Mouse (Mus musculus) T-helper 2 cell (primary cell): ENCODE measurements around the gene Idh3g.

Experiments used
- in situ Hi-C: fragments of 300-600 bp; cut with MboI, MseI; formaldehyde crosslinking; loops from one replicate; pipeline ENCODE4 v1.15.1; 2025; ENCODE audit warnings: high pct_unique_total_duplicates

The Idh3g gene

GRCm38 (mm10) chrX:73786364-73787224 is at the start of gene Idh3g, which contains the start of gene Ssr4:
Idh3g (minus strand) TSS chrX:73786897.
Ssr4 (plus strand) TSS chrX:73787028.
- in situ Hi-C loops: no loop called here

GRCm38 (mm10) chrX:73835731-73836130 is 49.0 kb upstream of the Idh3g start:
- in situ Hi-C loops: no loop called here

- in situ Hi-C loops: no loop called here
These were observed 37.8 kb upstream of the Idh3g start, which contains the start of gene Pdzd4 for GRCm38 (mm10) chrX:73824185-73825151. Pdzd4 (minus strand) TSS chrX:73824969.

GRCm38 (mm10) chrX:73823747-73824146 is 37.0 kb upstream of the Idh3g start:
- in situ Hi-C loops: no loop called here

GRCm38 (mm10) chrX:73816596-73817314 is 30.1 kb upstream of the Idh3g start:
- in situ Hi-C loops: no loop called here

GRCm38 (mm10) chrX:73815072-73815471 is 28.4 kb upstream of the Idh3g start:
- in situ Hi-C loops: no loop called here

GRCm38 (mm10) chrX:73805814-73806213 is 19.1 kb upstream of the Idh3g start:
- in situ Hi-C loops: no loop called here

- in situ Hi-C loops: no loop called here
These were observed 11.8 kb upstream of the Idh3g start for GRCm38 (mm10) chrX:73798502-73798901.

GRCm38 (mm10) chrX:73797511-73797910 is 10.8 kb upstream of the Idh3g start:
- in situ Hi-C loops: no loop called here

- in situ Hi-C loops: loop anchor here (5.0 kb wide), 1 partner anchor 154 kb away; no protein-coding TSS in a partner anchor
These were observed 6.8 kb upstream of the Idh3g start for GRCm38 (mm10) chrX:73793505-73793904.

- in situ Hi-C loops: loop anchor here (5.0 kb wide), 1 partner anchor 154 kb away; no protein-coding TSS in a partner anchor
These were observed 6.3 kb upstream of the Idh3g start for GRCm38 (mm10) chrX:73793039-73793438.

GRCm38 (mm10) chrX:73788501-73788900 is 1.8 kb upstream of the Idh3g start:
- in situ Hi-C loops: no loop called here

GRCm38 (mm10) chrX:73787225-73787558 is 495 bp upstream of the Idh3g start:
- in situ Hi-C loops: no loop called here

GRCm38 (mm10) chrX:73785666-73786065 is 1.0 kb downstream of the Idh3g start:
- in situ Hi-C loops: no loop called here

- in situ Hi-C loops: no loop called here
These were observed 4.5 kb downstream of the Idh3g start for GRCm38 (mm10) chrX:73782227-73782626.

GRCm38 (mm10) chrX:73774802-73775483 is 11.8 kb downstream of the Idh3g start:
- in situ Hi-C loops: no loop called here

- in situ Hi-C loops: no loop called here
These were observed 12.4 kb downstream of the Idh3g start, which contains the start of gene Srpk3 for GRCm38 (mm10) chrX:73774168-73774760. Srpk3 (plus strand) TSS chrX:73774405.

- in situ Hi-C loops: no loop called here
These were observed 19.4 kb downstream of the Idh3g start for GRCm38 (mm10) chrX:73767267-73767666.

- in situ Hi-C loops: no loop called here
These were observed 21.4 kb downstream of the Idh3g start for GRCm38 (mm10) chrX:73765311-73765710.

- in situ Hi-C loops: no loop called here
These were observed 27.9 kb downstream of the Idh3g start for GRCm38 (mm10) chrX:73758611-73759290.
